Mouse (Mus musculus) brain, adult 2 months (tissue): ENCODE results near the gene Milr1.
"Not testable (repeated sequence)": the region's sequence is repeated elsewhere in the genome, so short reads cannot be mapped to it uniquely, and the experiment has no call there.

Experiments used
- DNase-seq: peaks from one replicate; pipeline ENCODE4 v3.0.0; 2011; ENCODE audit warnings: low read depth, low spot score

The Milr1 gene

DNA sequence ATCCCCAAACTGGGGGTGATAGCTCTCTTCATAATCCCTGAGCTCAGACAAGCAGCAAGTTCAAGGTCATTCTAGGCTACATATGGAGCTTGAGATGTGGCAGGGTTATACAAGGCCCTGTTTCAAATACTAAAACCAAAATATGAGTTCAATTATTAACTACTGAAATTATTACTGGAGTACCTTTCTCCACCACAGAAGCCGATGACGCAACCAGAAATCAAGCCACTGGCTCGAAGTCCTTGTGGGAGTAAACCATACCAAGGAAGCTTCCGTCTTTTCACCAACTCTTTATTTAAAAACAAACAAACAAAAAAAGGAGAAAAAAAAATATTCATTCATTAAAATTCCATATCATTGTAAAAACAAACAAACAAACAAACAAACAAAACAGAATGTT lies 25.9 kb downstream of the Milr1 start:
- no peak for DNase-seq

DNA sequence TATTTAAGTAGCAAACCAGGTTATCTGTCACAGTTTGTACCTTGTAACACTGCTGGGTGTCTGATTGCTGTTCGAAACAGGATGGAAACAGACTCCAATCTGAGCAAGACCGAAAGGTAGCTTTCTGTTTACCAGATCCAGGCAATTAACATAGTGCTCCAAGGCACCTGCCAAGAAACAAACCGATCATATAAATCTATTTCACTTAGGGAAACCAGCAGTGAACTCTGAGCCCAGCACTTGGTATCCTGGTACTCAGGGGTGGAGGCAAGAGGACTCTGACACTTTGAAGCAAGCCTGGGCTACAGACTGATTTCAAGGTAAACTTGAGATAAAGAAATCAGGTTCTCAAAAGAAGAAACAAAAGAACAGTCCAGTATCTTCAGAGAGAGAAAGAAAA lies 26.4 kb downstream of the Milr1 start:
- no peak for DNase-seq

DNA sequence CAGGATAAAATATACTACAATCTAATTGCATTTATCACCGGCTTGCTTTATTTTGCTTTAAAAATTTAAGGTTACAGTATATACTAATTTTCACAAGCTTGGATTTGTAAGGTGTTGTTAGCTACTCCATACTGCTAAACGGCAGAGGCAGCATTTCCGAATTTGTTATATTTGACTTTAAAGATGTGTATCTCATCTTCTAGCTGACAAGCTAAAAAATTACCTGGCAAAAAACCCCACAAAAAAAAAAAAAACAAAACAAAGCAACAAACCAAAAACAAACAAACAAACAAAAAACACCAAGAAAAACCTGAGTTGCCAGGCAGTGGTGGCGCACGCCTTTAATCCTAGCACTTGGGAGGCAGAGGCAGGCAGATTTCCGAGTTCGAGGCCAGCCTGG lies 27.1 kb downstream of the Milr1 start:
- DNase-seq: no peak

GRCm38 (mm10) chr11:106778589-106779387 lies 27.8 kb downstream of the Milr1 start:
- no peak for DNase-seq

DNA sequence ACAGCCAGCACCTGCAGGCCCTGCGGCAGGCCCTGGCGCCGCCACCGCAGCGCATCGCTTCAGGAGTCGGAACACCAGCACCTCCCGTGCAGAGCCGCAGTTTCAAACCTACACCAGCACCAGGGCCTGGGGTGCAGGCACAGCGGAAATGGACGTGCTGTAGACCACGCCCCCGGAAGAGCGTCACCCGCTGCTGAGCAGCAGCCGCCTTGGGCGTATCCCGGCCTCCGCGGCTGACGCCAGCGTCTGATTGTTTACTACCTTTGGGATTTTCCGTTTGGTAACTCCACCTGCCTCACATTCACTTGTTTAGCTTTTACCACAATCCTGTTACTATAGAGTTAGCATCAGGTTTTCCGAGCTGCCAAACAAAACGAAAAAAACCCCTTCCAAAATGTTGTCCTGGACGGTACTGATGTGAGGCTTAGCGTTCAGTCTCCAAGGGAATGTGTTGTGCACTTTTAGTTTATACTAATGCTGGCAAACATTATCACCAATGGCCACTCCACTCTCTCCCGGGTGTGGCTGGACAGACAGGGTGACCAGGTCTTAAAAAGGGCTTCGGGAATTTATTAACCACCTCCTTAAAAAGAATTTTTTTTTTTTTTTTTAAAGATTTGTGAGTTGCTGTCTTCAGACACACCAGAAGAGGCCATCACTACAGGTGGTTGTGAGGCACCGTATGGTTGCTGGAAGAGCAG lies 28.5 kb downstream of the Milr1 start, which contains the start of gene Polg2:
Gene Polg2, minus strand, starts transcription at position 150 of the 701 bp plus-strand sequence.
- DNase-seq: peak; percentile 97

DNA sequence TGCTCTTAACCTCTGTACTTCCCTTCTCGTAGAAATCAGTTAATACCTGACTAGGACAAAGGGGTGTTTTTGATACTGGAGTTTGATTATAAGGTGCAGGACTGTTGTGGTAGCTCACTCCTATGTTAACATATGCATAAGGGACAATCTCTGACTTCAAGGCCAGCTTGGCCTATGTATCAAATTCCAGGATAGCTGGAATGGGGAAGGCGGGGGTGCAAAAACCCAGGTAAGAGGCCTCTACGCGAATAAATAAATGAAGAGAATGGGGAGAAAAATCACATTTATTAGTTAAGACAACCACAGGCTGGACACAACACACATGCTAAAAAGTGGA lies 29.0 kb downstream of the Milr1 start:
- no peak for DNase-seq

GRCm38 (mm10) chr11:106780590-106781220 lies 29.7 kb downstream of the Milr1 start:
- DNase-seq: no peak

- not testable (repeated sequence) for DNase-seq
These were observed 31.2 kb downstream of the Milr1 start for GRCm38 (mm10) chr11:106782271-106782670.

DNA sequence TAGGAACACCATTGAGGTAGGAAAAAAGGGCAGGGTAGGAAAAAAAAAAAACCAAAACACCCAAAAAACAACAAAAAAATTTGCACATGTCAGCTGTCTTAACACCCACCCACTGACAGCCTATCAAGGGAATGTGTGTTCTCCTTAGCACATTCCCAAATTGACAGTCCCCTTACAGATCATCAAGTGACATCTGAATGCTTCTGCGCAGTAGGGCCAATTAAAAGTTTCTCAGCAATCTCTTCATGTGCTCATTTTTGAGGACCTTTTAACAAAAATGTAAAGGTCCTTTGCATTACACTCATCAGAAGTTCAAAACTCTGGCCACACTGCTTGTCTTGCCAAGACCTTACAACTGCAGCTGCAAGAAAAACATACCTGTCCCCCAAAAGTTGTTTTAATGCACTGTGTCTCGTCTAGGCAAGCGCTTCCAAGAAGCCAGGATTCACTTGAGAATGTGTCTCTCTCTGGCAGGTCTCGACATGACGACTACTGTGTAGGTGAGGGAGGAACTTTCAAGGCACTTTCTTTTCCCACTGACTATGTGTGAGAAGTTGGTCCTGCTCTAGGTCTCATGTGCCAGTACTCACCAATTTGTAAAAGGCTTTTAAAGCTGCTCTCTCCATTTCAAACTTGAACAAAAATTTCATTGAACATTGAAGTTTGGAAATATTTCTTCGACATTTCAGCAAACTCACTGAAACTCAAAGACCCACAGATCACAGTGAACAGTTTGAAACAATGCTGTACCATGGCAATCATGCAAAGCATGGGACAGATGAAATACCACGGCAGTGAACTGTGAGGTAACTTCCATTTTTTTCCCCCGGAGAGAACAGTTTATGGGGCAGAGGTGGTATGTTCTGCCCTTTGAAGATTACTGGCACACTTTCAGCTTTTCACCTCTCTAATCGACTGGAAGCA lies 32.1 kb downstream of the Milr1 start:
- no peak for DNase-seq

DNA sequence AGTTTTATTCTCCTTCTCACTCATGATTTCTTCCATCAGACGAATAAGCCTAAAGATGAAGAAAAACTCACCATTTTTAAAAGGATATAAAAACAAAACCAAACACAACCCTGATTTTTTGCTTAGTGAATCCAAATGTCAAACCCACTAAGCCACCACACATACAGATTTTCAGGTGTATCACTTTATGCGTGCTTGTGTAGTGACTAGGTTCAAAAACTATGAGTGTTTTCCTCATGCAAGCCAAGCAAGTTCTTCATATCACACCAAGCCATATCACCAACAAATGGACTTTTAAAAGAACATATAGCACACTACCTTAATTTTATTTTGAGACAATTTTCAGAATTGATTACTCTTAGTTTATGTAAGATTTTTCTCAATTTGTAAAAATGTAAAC lies 33.5 kb downstream of the Milr1 start:
- no peak for DNase-seq

DNA sequence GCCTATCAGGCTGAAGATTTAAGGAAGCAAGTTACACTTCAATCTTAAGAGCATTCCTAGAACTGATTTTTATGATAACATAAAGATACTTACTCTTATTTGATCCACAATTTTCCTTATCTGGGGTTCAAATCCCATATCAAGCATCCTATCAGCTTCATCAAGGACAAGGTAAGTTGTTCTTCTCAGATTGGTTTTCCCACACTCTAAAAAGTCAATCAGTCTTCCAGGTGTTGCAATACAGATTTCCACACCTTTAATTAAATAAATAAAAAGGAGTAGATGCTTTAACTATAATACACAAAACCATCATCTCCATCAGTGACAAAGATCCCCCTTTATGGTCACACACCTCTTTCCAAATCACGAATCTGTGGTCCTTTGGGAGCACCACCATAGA lies 34.0 kb downstream of the Milr1 start:
- DNase-seq: no peak

DNA sequence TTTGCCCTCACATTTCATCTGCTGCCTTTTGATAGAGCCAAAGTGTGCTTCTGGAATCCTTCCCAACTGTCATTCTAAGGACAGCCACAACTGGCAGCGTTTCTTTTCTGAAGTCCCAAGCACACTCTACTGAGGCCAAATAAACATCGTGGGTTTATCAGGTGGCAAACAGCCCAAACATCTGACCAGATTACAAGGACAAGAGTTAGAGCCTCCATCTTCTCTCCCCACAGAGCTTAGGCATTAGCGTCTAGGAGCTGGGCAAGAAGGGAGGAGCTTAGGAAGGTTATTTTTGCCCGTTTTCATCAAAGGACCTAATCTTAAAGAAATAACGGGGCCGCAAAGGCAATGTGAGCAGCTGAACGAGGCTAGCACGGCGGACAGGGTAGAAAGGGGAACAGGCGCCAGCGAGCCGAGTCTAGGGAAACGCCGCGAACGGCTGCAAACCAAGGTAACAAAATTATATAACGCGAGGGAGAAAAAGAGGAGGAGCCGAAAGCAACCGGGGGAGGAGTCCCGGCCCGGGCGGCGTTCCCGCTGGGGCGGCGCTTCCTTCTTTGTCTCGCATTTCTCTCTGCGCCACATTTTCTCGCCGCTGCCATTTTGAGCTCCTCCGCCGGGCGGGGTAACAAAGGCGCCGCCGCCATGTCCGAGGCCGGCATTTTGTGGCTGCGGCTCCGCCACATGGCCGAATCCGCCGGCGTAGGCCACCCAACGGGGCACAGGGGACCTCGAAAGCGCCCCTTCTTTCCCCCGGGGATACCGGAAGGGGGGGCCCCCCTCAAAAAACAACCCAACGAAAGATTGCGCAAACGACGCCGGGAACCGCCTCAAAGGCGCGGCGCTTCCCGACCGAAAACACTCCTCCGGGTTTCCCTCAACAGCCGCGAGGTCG lies 36.4 kb downstream of the Milr1 start:
- DNase-seq: peak; percentile 93

GRCm38 (mm10) chr11:106788026-106788774 lies 37.2 kb downstream of the Milr1 start:
- peak; percentile 98 for DNase-seq

DNA sequence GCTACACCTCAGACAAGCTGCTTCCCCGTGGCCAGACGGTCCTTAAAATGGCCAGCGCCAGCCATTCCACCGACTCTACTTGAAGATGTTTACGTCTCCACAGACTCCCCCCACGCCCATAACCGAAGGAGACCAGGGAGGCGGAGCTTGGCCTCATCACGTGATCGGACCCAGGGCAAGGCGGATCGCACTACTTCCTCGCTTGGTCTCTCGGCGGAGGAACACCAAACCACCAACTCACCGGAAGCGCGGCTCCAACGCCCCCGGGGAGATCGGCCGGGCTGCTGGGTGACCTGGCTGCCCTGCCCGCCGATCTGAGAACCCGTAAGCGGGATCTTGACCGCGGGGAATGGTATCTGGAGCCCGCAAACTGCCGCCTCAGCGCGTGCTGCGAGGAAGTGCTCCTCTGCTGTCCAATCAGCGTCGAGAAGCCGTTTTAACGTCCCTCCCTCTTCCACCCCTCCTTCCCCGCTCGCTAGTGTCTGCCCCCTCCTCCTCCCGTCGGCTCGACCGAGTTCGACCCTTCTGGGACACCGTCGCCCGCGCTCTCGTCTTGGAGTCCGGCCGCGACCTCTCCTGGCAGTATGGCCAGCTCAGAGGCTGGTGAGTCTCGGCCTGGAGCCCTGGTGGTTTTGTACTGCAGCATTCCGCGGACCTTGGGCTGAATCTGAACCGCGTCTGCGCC lies 37.9 kb downstream of the Milr1 start, which contains the start of the genes Ddx5 and Cep95:
Gene Ddx5, minus strand, starts transcription at position 411 of the 685 bp plus-strand sequence.
Gene Cep95, plus strand, starts transcription at position 478 of the 685 bp plus-strand sequence.
- DNase-seq: peak; percentile 100

DNA sequence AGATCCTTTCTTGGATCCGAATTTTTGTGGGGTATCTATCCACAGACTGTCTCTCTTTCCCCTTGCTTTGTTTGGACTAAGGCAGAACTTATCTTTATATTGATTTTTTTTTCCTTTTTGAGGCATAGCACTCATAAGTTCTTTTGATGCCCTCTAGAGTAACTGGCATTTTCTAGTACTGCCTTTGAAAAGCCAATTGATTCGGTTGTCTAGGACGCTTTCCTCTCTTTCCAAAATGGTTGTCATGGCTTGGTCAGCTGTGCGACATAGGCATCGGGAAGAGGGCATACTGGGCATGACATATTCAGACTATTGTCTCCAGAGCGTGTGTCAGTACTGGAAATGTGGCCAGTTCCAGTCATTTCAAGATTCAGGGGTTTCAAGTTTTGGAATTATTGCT lies 38.6 kb downstream of the Milr1 start:
- DNase-seq: peak; percentile 59

- no peak for DNase-seq
These were observed 42.8 kb downstream of the Milr1 start for GRCm38 (mm10) chr11:106793846-106794245.

GRCm38 (mm10) chr11:106795679-106796078 lies 44.7 kb downstream of the Milr1 start:
- peak; percentile 66 for DNase-seq

GRCm38 (mm10) chr11:106802069-106802627 lies 51.1 kb downstream of the Milr1 start:
- peak; percentile 71 for DNase-seq

GRCm38 (mm10) chr11:106807442-106807841 lies 56.4 kb downstream of the Milr1 start:
- DNase-seq: not testable (repeated sequence)
